ENCODE assay signal across 9 mouse cellular contexts in genomic region chr13:28531534-28531999, GRCm38 (mm10).
DNase-seq lines count a peak whose midpoint lies in the region; ATAC-seq and TF ChIP-seq lines count a peak whose summit lies in the region.
"Had no signal": no experiment of that assay in that cellular context is flagged by ENCODE, and none has a peak within 500 bp of the region (broad histone marks: within the 10 kb centered on the region; RNA-seq: fewer than 3 reads in every experiment).

No protein-coding gene starts in this region.

- ATAC-seq in midbrain, embryonic 13.5 days, result no peak
- ATAC-seq in midbrain, embryonic 14.5 days (ENCODE audit: low FRiP score, low TSS enrichment), result no peak
- peak; percentile 58 for ATAC-seq in lung, postnatal 0 days

- H3K27ac ChIP-seq in midbrain, embryonic 13.5 days, result peak overlapping the region; percentile 55; the same call in 1 of the 2 replicates
- H3K27ac ChIP-seq in midbrain, embryonic 14.5 days (replicated peaks; ENCODE audit: low read depth, low read length), result no peak overlapping the region
- peak overlapping the region; percentile 86 for H3K27ac ChIP-seq in kidney, adult 2 months (ENCODE audit: insufficient read depth, low read depth, low read length)
- 0 out of 2 replicates have a peak overlapping the region, but pooled peaks have one; percentile 4 for H3K27ac ChIP-seq in lung, postnatal 0 days (ENCODE audit: low read length)
- H3K27ac ChIP-seq: liver, embryonic 12.5 days had no signal

- H3K4me3 ChIP-seq in midbrain, embryonic 13.5 days (replicated peaks), result no peak overlapping the region
- H3K4me3 ChIP-seq in midbrain, embryonic 14.5 days (replicated peaks; ENCODE audit: low read depth, low read length), result no peak overlapping the region
- no peak overlapping the region for H3K4me3 ChIP-seq in kidney, adult 2 months (ENCODE audit: insufficient read depth, low read depth, low read length)
- no peak overlapping the region for H3K4me3 ChIP-seq in lung, postnatal 0 days (ENCODE audit: low read depth, low read length)
- H3K4me3 ChIP-seq: liver, embryonic 12.5 days had no signal

- H3K4me2 ChIP-seq in midbrain, embryonic 13.5 days (replicated peaks), result no peak overlapping the region
- H3K4me2 ChIP-seq in midbrain, embryonic 14.5 days (ENCODE audit: low read length), result no peak overlapping the region
- no peak overlapping the region for H3K4me2 ChIP-seq in lung, postnatal 0 days (replicated peaks; ENCODE audit: low read depth, low read length)
- H3K4me2 ChIP-seq: liver, embryonic 12.5 days had no signal

- peak; percentile 41; the same call in 1 of the 2 replicates for TF ChIP-seq EP300 in lung, postnatal 0 days (IDR thresholded peaks at IDR 0.05)

- no peak for TF ChIP-seq POLR2A in kidney, adult 2 months (IDR thresholded peaks at IDR 0.05; ENCODE audit: low read depth, low read length)

- peaks cover 14% of the 10 kb centered on the region for H3K36me3 ChIP-seq in midbrain, embryonic 13.5 days
- no peaks in the 10 kb centered on the region for H3K36me3 ChIP-seq in midbrain, embryonic 14.5 days (ENCODE audit: control insufficient read depth, insufficient read depth, low read length)
- H3K36me3 ChIP-seq in kidney, adult 2 months (ENCODE audit: control insufficient read depth, insufficient read depth, low read length), result no peaks in the 10 kb centered on the region
- no peaks in the 10 kb centered on the region for H3K36me3 ChIP-seq in lung, postnatal 0 days (ENCODE audit: insufficient read depth, low read length)
- H3K36me3 ChIP-seq: liver, embryonic 12.5 days had no signal

- H3K27me3 ChIP-seq in midbrain, embryonic 13.5 days, result no peaks in the 10 kb centered on the region
- no peaks in the 10 kb centered on the region for H3K27me3 ChIP-seq in midbrain, embryonic 14.5 days (ENCODE audit: control insufficient read depth, insufficient read depth, low read length)
- no peaks in the 10 kb centered on the region for H3K27me3 ChIP-seq in kidney, adult 2 months (replicated peaks; ENCODE audit: control insufficient read depth, insufficient read depth, low read length)
- H3K27me3 ChIP-seq in lung, postnatal 0 days (replicated peaks; ENCODE audit: insufficient read depth, low read length), result no peaks in the 10 kb centered on the region
- H3K27me3 ChIP-seq: liver, embryonic 12.5 days had no signal

- no peak overlapping the region for H3K9ac ChIP-seq in midbrain, embryonic 13.5 days (replicated peaks)
- H3K9ac ChIP-seq in midbrain, embryonic 14.5 days (replicated peaks; ENCODE audit: low read length), result no peak overlapping the region
- H3K9ac ChIP-seq in lung, postnatal 0 days (replicated peaks; ENCODE audit: low read depth), result no peak overlapping the region
- H3K9ac ChIP-seq: liver, embryonic 12.5 days had no signal

- WGBS in midbrain, embryonic 13.5 days, result 85% methylated on average over 5 of the region's 5 CpGs
- 93% methylated on average over 5 of the region's 5 CpGs for WGBS in midbrain, embryonic 14.5 days
- WGBS in kidney, adult 2 months, result 46% methylated on average over 5 of the region's 5 CpGs
- WGBS in lung, postnatal 0 days, result 37% methylated on average over 5 of the region's 5 CpGs

- peaks cover 13% of the 10 kb centered on the region for H3K4me1 ChIP-seq in midbrain, embryonic 13.5 days (replicated peaks)
- H3K4me1 ChIP-seq in midbrain, embryonic 14.5 days (ENCODE audit: control insufficient read depth, insufficient read depth, low read length), result no peaks in the 10 kb centered on the region
- H3K4me1 ChIP-seq in kidney, adult 2 months (ENCODE audit: control insufficient read depth, insufficient read depth, low read length), result peaks cover 14% of the 10 kb centered on the region
- H3K4me1 ChIP-seq in lung, postnatal 0 days (ENCODE audit: insufficient read depth, low read depth, low read length), result peaks cover 8% of the 10 kb centered on the region

- H3K9me3 ChIP-seq in midbrain, embryonic 13.5 days, result no peaks in the 10 kb centered on the region
- no peaks in the 10 kb centered on the region for H3K9me3 ChIP-seq in midbrain, embryonic 14.5 days (ENCODE audit: control insufficient read depth, low read length)
- H3K9me3 ChIP-seq in lung, postnatal 0 days (ENCODE audit: low read length), result no peaks in the 10 kb centered on the region
- H3K9me3 ChIP-seq: liver, embryonic 12.5 days had no signal

- TF ChIP-seq CTCF in kidney, adult 2 months (conservative IDR thresholded peaks at IDR 0.05; ENCODE audit: insufficient read depth, insufficient read length, low read depth, low read length), result no peak
- TF ChIP-seq CTCF in lung, postnatal 0 days (IDR thresholded peaks at IDR 0.05), result no peak

- peak; percentile 45 for DNase-seq in adrenal gland, adult 2 months
- no peak for DNase-seq in adrenal gland, adult 18-20 months (ENCODE audit: low spot score in 2 of 2)
- DNase-seq in midbrain, embryonic 14.5 days, result no peak
- peak; percentile 71 for DNase-seq in kidney, adult 2 months
- DNase-seq in lung, postnatal 0 days (ENCODE audit: low spot score), result peak; percentile 31
- DNase-seq in layer of hippocampus, postnatal 14 days (ENCODE audit: low spot score in 2 of 2), result no peak
- DNase-seq in frontal cortex, postnatal 36 days (ENCODE audit: low spot score in 2 of 2), result no peak

Comparison
In these comparisons a context has a peak if more than half of its experiments do, and no peak if none do; other contexts are left out.
1. DNase-seq: peak in adrenal gland, adult 2 months (single experiment), kidney, adult 2 months (single experiment) and lung, postnatal 0 days (single experiment); none in adrenal gland, adult 18-20 months (0 of 2), midbrain, embryonic 14.5 days (single experiment), layer of hippocampus, postnatal 14 days (0 of 2) and frontal cortex, postnatal 36 days (0 of 2).